Mouse (Mus musculus): ENCODE measurements around the gene Ggt1. TPM values are rescaled to one million over a fixed set of nuclear protein-coding genes. Genes with fewer than 3 reads are reported as not detected.

The Ggt1 gene
- total and polyA plus RNA-seq, 3 experiments = 1.3 to 3.8 (median 2.1) TPM

GRCm38 (mm10) chr10:75536123-75536522 is 25.3 kb upstream of the Ggt1 start:
- H3K9ac ChIP-seq (ENCODE audit: insufficient read depth, low read depth) = no peak overlapping the region
- dilution Hi-C loops (cut with MboI; ENCODE audit: extremely low pct_ligation_motif_present, extremely low pct_unique_long_range_greater_than_20kb, low sequenced_read_pairs) = no loop called here
- H3K4me3 ChIP-seq (replicated peaks in 1 of 3; ENCODE audit: low read depth in 2 of 3, low read length in 2 of 3, poor library complexity in 1 of 3) = no peak overlapping the region
- H3K36me3 ChIP-seq (replicated peaks in 1 of 2; ENCODE audit: control insufficient read depth in 1 of 2, insufficient read depth in 1 of 2, low read length in 1 of 2) = peaks cover 42 to 56% of the 10 kb centered on the region in 2 experiments
- H3K4me1 ChIP-seq (ENCODE audit: control insufficient read depth in 1 of 2, insufficient read depth in 2 of 2) = peaks cover 4 to 7% of the 10 kb centered on the region in 2 experiments; a peak in 3 of 4 replicates
- DNase-seq (ENCODE audit: extremely low read depth) = no peak
- TF ChIP-seq ZKSCAN1 (IDR thresholded peaks at IDR 0.05; ENCODE audit: borderline replicate concordance, low read depth, low read length) = no peak
- TF ChIP-seq SIN3A (IDR thresholded peaks at IDR 0.05; ENCODE audit: low read length) = no peak
- TF ChIP-seq NELFE (IDR thresholded peaks at IDR 0.05; ENCODE audit: low read depth, low read length) = no peak
- no peak for TF ChIP-seq E2F4 (IDR thresholded peaks at IDR 0.05; ENCODE audit: insufficient replicate concordance, low read depth, low read length)
- TF ChIP-seq PAX5 (IDR thresholded peaks at IDR 0.05; ENCODE audit: low read length) = no peak
- TF ChIP-seq GABPA (IDR thresholded peaks at IDR 0.05; ENCODE audit: insufficient replicate concordance, low read depth, low read length) = no peak
- TF ChIP-seq UBTF (IDR thresholded peaks at IDR 0.05; ENCODE audit: low read depth, low read length) = no peak
- no peak for TF ChIP-seq JUND (conservative IDR thresholded peaks at IDR 0.05; ENCODE audit: low read depth, low read length)
- TF ChIP-seq IRF4 (IDR thresholded peaks at IDR 0.05; ENCODE audit: low read depth, low read length) = no peak
- no peak for TF ChIP-seq RCOR1 (conservative IDR thresholded peaks at IDR 0.05; ENCODE audit: low read depth, low read length)
- no peak for TF ChIP-seq ZNF384 (IDR thresholded peaks at IDR 0.05; ENCODE audit: low read depth, low read length)
- no peak for TF ChIP-seq CHD1 (IDR thresholded peaks at IDR 0.05; ENCODE audit: low read depth, low read length)
- no peak for TF ChIP-seq USF1 (IDR thresholded peaks at IDR 0.05; ENCODE audit: low read depth, low read length)
- no peak for TF ChIP-seq RAD21 (IDR thresholded peaks at IDR 0.05; ENCODE audit: low read depth, low read length)
- TF ChIP-seq CTCF (conservative IDR thresholded peaks at IDR 0.05 in 1 of 2, IDR thresholded peaks at IDR 0.05 in 1 of 2; ENCODE audit: low read depth in 2 of 2, low read length in 2 of 2) = no peak
- no peak for TF ChIP-seq TBP (conservative IDR thresholded peaks at IDR 0.05; ENCODE audit: low read depth, low read length)
- no peak for TF ChIP-seq NRF1 (IDR thresholded peaks at IDR 0.05; ENCODE audit: low read depth, low read length)
- H3K27ac ChIP-seq (ENCODE audit: insufficient read depth, low read depth) = no peak overlapping the region
- no peaks in the 10 kb centered on the region for H3K9me3 ChIP-seq (replicated peaks; ENCODE audit: low read length)
- in situ Hi-C loops (cut with MboI; ENCODE audit: low pct_ligation_motif_present, low pct_unique_long_range_greater_than_20kb, low sequenced_read_pairs) = no loop called here
- H3K79me2 ChIP-seq (replicated peaks; ENCODE audit: control insufficient read depth, extremely low read depth, insufficient read depth, poor library complexity, severe bottlenecking) = peaks cover 6% of the 10 kb centered on the region
- H3K27me3 ChIP-seq (replicated peaks) = no peaks in the 10 kb centered on the region
- no peak overlapping the region for H3K4me2 ChIP-seq (ENCODE audit: insufficient read depth, low read depth, poor library complexity, severe bottlenecking)

- Histone ChIP-seq H3K27me3 (replicated peaks) (no peaks in the 10 kb centered on the region), H3K27ac (ENCODE audit: insufficient read depth, low read depth) (no peak overlapping the region), H3K36me3 (replicated peaks in 1 of 2; ENCODE audit: control insufficient read depth in 1 of 2, insufficient read depth in 1 of 2, low read length in 1 of 2) (no peaks in the 10 kb centered on the region), H3K79me2 (replicated peaks; ENCODE audit: control insufficient read depth, extremely low read depth, insufficient read depth, poor library complexity, severe bottlenecking) (no peaks in the 10 kb centered on the region), H3K9ac (ENCODE audit: insufficient read depth, low read depth) (no peak overlapping the region), H3K9me3 (replicated peaks; ENCODE audit: low read length) (peaks cover 3% of the 10 kb centered on the region), H3K4me2 (ENCODE audit: insufficient read depth, low read depth, poor library complexity, severe bottlenecking) (no peak overlapping the region), H3K4me1 (ENCODE audit: control insufficient read depth in 1 of 2, insufficient read depth in 2 of 2) (peaks cover 0 to 4% of the 10 kb centered on the region in 2 experiments; a peak in 1 of 4 replicates), H3K4me3 (replicated peaks in 1 of 3; ENCODE audit: low read depth in 2 of 3, low read length in 2 of 3, poor library complexity in 1 of 3) (no peak overlapping the region)
- in situ Hi-C loops (cut with MboI; ENCODE audit: low pct_ligation_motif_present, low pct_unique_long_range_greater_than_20kb, low sequenced_read_pairs) = no loop called here
- DNase-seq (ENCODE audit: extremely low read depth) = no peak
- dilution Hi-C loops (cut with MboI; ENCODE audit: extremely low pct_ligation_motif_present, extremely low pct_unique_long_range_greater_than_20kb, low sequenced_read_pairs) = no loop called here
- TF ChIP-seq USF1 (IDR thresholded peaks at IDR 0.05; ENCODE audit: low read depth, low read length) (no peak), SIN3A (IDR thresholded peaks at IDR 0.05; ENCODE audit: low read length) (no peak), ZC3H11A (IDR thresholded peaks at IDR 0.05; ENCODE audit: low read depth, low read length) (no peak), RCOR1 (conservative IDR thresholded peaks at IDR 0.05; ENCODE audit: low read depth, low read length) (no peak), USF2 (conservative IDR thresholded peaks at IDR 0.05; ENCODE audit: low read depth, low read length) (no peak), SMC3 (IDR thresholded peaks at IDR 0.05; ENCODE audit: low read depth, low read length) (no peak), MEF2A (IDR thresholded peaks at IDR 0.05; ENCODE audit: borderline replicate concordance, low read depth, low read length) (no peak), NELFE (IDR thresholded peaks at IDR 0.05; ENCODE audit: low read depth, low read length) (no peak)
Observed at GRCm38 (mm10) chr10:75547901-75548300, 13.5 kb upstream of the Ggt1 start.
